Mouse (Mus musculus) gastrocnemius, postnatal 14 days (tissue): ENCODE measurements around the gene Fkbp5. TPM values are rescaled to one million over a fixed set of nuclear protein-coding genes. Genes with fewer than 3 reads are reported as not detected.
"Not testable (repeated sequence)": the region's sequence is repeated elsewhere in the genome, so short reads cannot be mapped to it uniquely, and the experiment has no call there.

Experiments used
- DNase-seq: peaks from one replicate; pipeline ENCODE4 v3.0.0; 2021; ENCODE audit warnings: mixed read lengths
- intact Hi-C: fragments of 180-260 bp; cut with DNase I; formaldehyde crosslinking; loops from one replicate; pipeline ENCODE4 v1.15.1; 2025; ENCODE audit warnings: low total_unique reads
- total RNA-seq, 2 experiments: library from RNA; stranded (reverse); gene quantifications; 2 replicates each; pipeline ENCODE4 v1.2.3; 2021

The Fkbp5 gene
- total RNA-seq, 2 experiments from 2014 or later, result 9.2 to 104 TPM

GRCm38 (mm10) chr17:28406471-28406870 is 110.9 kb downstream of the Fkbp5 start:
- DNase-seq, result no peak
- intact Hi-C loops, result loop anchor here (5.0 to 10.0 kb wide), 2 partner anchors 68 to 121 kb away; no protein-coding TSS in a partner anchor

- not testable (repeated sequence) for DNase-seq
- intact Hi-C loops, result loop anchor here (5.0 to 10.0 kb wide), 2 partner anchors 70 to 123 kb away; no protein-coding TSS in a partner anchor
These were observed 112.6 kb downstream of the Fkbp5 start for GRCm38 (mm10) chr17:28404745-28405144.

GRCm38 (mm10) chr17:28404301-28404700 is 113.0 kb downstream of the Fkbp5 start:
- intact Hi-C loops, result loop anchor here (10.0 kb wide), 1 partner anchor 70 kb away; no protein-coding TSS in a partner anchor
- no peak for DNase-seq

GRCm38 (mm10) chr17:28394994-28395393 is 122.3 kb downstream of the Fkbp5 start:
- intact Hi-C loops, result no loop called here

GRCm38 (mm10) chr17:28394051-28394765 is 123.1 kb downstream of the Fkbp5 start:
- intact Hi-C loops, result no loop called here
- no peak for DNase-seq

More at GRCm38 (mm10) chr17:28394994-28395393, 122.3 kb downstream of the Fkbp5 start:
- DNase-seq, result no peak

- DNase-seq, result no peak
These were observed 125.5 kb downstream of the Fkbp5 start for GRCm38 (mm10) chr17:28391568-28392432.

GRCm38 (mm10) chr17:28388534-28388933 is 128.8 kb downstream of the Fkbp5 start:
- no peak for DNase-seq
- intact Hi-C loops, result loop anchor here (5.0 kb wide), 1 partner anchor 139 kb away; no protein-coding TSS in a partner anchor

More at GRCm38 (mm10) chr17:28391568-28392432, 125.5 kb downstream of the Fkbp5 start:
- intact Hi-C loops, result no loop called here

- intact Hi-C loops, result loop anchor here (5.0 kb wide), 1 partner anchor 141 kb away; no protein-coding TSS in a partner anchor
- peak; percentile 76 for DNase-seq
These were observed 131.0 kb downstream of the Fkbp5 start for GRCm38 (mm10) chr17:28386150-28386905.

GRCm38 (mm10) chr17:28384298-28384697 is 133.0 kb downstream of the Fkbp5 start:
- DNase-seq, result no peak
- intact Hi-C loops, result no loop called here

- intact Hi-C loops, result no loop called here
- no peak for DNase-seq
These were observed 137.1 kb downstream of the Fkbp5 start for GRCm38 (mm10) chr17:28380255-28380654.

GRCm38 (mm10) chr17:28375592-28376061 is 141.7 kb downstream of the Fkbp5 start:
- intact Hi-C loops, result no loop called here
- no peak for DNase-seq

GRCm38 (mm10) chr17:28374494-28374893 is 142.8 kb downstream of the Fkbp5 start:
- DNase-seq, result no peak
- intact Hi-C loops, result no loop called here

- intact Hi-C loops, result no loop called here
- peak; percentile 45 for DNase-seq
These were observed 143.5 kb downstream of the Fkbp5 start for GRCm38 (mm10) chr17:28373821-28374220.

- intact Hi-C loops, result no loop called here
- DNase-seq, result no peak
These were observed 145.4 kb downstream of the Fkbp5 start for GRCm38 (mm10) chr17:28371941-28372340.

- intact Hi-C loops, result no loop called here
- DNase-seq, result no peak
These were observed 146.0 kb downstream of the Fkbp5 start for GRCm38 (mm10) chr17:28371286-28371685.

GRCm38 (mm10) chr17:28369056-28369455 is 148.3 kb downstream of the Fkbp5 start:
- intact Hi-C loops, result no loop called here
- DNase-seq, result no peak

- intact Hi-C loops, result no loop called here
- peak; percentile 83 for DNase-seq
These were observed 148.9 kb downstream of the Fkbp5 start for GRCm38 (mm10) chr17:28368449-28368848.

- DNase-seq, result no peak
- intact Hi-C loops, result no loop called here
These were observed 152.2 kb downstream of the Fkbp5 start, which contains the start of gene Tulp1 for GRCm38 (mm10) chr17:28365122-28365521. TSS of gene Tulp1 (minus strand) at chr17:28365222.

- intact Hi-C loops, result no loop called here
- no peak for DNase-seq
These were observed 153.8 kb downstream of the Fkbp5 start for GRCm38 (mm10) chr17:28363507-28363906.
